Comparison of ENCODE assay signal across 14 mouse cellular contexts in the genomic region with DNA sequence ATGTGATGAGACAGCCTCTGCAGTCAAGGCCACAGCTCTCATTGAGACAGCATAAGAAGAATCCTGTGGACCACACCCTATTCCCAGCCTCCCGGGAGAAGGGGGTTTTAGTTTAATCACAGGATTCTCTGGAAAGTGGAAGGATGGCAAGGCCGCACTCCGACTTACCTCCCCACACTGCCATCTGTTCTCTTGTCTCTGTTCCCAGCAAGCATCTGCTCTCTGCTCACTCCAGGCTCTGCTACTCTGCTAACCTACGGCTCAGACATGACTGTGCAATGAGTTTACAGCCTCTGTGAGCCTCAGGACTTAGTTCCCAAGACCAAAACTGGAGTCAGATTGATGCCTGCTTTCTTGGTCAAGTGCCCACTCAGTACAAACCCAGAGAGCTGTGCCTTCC. TPM values are rescaled to one million over a fixed set of nuclear protein-coding genes. Genes with fewer than 3 reads are reported as not detected.
DNase-seq lines count a peak whose midpoint lies in the region; ATAC-seq and TF ChIP-seq lines count a peak whose summit lies in the region.
"Had no signal": no experiment of that assay in that cellular context is flagged by ENCODE, and none has a peak within 500 bp of the region (broad histone marks: within the 10 kb centered on the region; RNA-seq: fewer than 3 reads in every experiment).

No protein-coding gene starts in this region.

- no peak for TF ChIP-seq CTCF in forebrain, postnatal 0 days (IDR thresholded peaks at IDR 0.05; ENCODE audit: low read depth)

- H3K9ac ChIP-seq in heart, embryonic 12.5 days: no peak overlapping the region
- H3K9ac ChIP-seq in forebrain, postnatal 0 days: no peak overlapping the region
- no peak overlapping the region for H3K9ac ChIP-seq in intestine, embryonic 16.5 days (ENCODE audit: low read depth, low read length)
- H3K9ac ChIP-seq: kidney, embryonic 15.5 days; liver, postnatal 0 days had no signal

- no peak overlapping the region for H3K4me3 ChIP-seq in heart, embryonic 12.5 days
- H3K4me3 ChIP-seq in forebrain, postnatal 0 days (ENCODE audit: low read depth, low read length): no peak overlapping the region
- H3K4me3 ChIP-seq in intestine, embryonic 16.5 days (ENCODE audit: low read length): no peak overlapping the region
- H3K4me3 ChIP-seq: kidney, embryonic 15.5 days had no signal

- H3K36me3 ChIP-seq in heart, embryonic 12.5 days: no peaks in the 10 kb centered on the region
- no peaks in the 10 kb centered on the region for H3K36me3 ChIP-seq in forebrain, postnatal 0 days (ENCODE audit: insufficient read depth)
- H3K36me3 ChIP-seq in intestine, embryonic 16.5 days (ENCODE audit: control insufficient read depth, insufficient read depth, low read length): no peaks in the 10 kb centered on the region
- H3K36me3 ChIP-seq: kidney, embryonic 15.5 days had no signal

- no peak overlapping the region for H3K27ac ChIP-seq in heart, embryonic 12.5 days (ENCODE audit: poor library complexity, severe bottlenecking)
- H3K27ac ChIP-seq in forebrain, postnatal 0 days (ENCODE audit: low read depth, low read length): no peak overlapping the region
- H3K27ac ChIP-seq in intestine, embryonic 16.5 days (ENCODE audit: low read length): no peak overlapping the region
- H3K27ac ChIP-seq: kidney, embryonic 15.5 days; stomach, postnatal 0 days had no signal

- no peak for ATAC-seq in heart, embryonic 12.5 days (ENCODE audit: insufficient number of reproducible peaks, low FRiP score)
- peak; percentile 75 for ATAC-seq in forebrain, postnatal 0 days
- no peak for ATAC-seq in intestine, embryonic 16.5 days
- ATAC-seq: liver, postnatal 0 days had no signal

- no peaks in the 10 kb centered on the region for H3K4me1 ChIP-seq in heart, embryonic 12.5 days (replicated peaks)
- peaks cover 3% of the 10 kb centered on the region; the same call in 1 of the 2 replicates for H3K4me1 ChIP-seq in forebrain, postnatal 0 days (ENCODE audit: insufficient read depth)
- H3K4me1 ChIP-seq in intestine, embryonic 16.5 days (ENCODE audit: control insufficient read depth, insufficient read depth, low read length): no peaks in the 10 kb centered on the region
- H3K4me1 ChIP-seq: kidney, embryonic 15.5 days had no signal

- WGBS in heart, embryonic 12.5 days: 63% methylated on average over 4 of the region's 4 CpGs
- 49% methylated on average over 4 of the region's 4 CpGs for WGBS in forebrain, postnatal 0 days
- 64% methylated on average over 4 of the region's 4 CpGs for WGBS in intestine, embryonic 16.5 days

- no peaks in the 10 kb centered on the region for H3K9me3 ChIP-seq in heart, embryonic 12.5 days (replicated peaks)
- no peaks in the 10 kb centered on the region for H3K9me3 ChIP-seq in forebrain, postnatal 0 days (ENCODE audit: low read length)
- H3K9me3 ChIP-seq in intestine, embryonic 16.5 days (ENCODE audit: control insufficient read depth, low read length): no peaks in the 10 kb centered on the region
- H3K9me3 ChIP-seq: kidney, embryonic 15.5 days had no signal

- DNase-seq in heart, adult 11 months: peak; percentile 82
- peak; percentile 93 for DNase-seq in cerebellum, adult 11-12 months
- no peak for DNase-seq in forebrain, postnatal 0 days
- peak; percentile 42 to 79 for DNase-seq in left cerebral cortex, adult 9 months (ENCODE audit: low spot score in 2 of 2)
- no peak for DNase-seq in urinary bladder, adult 2 months (ENCODE audit: low spot score)
- no peak for DNase-seq in spleen, postnatal 14 days (ENCODE audit: low spot score in 2 of 2)
- DNase-seq: adrenal gland, postnatal 25 days; heart, postnatal 14 days; liver, postnatal 0 days had no signal

- no peaks in the 10 kb centered on the region for H3K27me3 ChIP-seq in heart, embryonic 12.5 days (replicated peaks)
- H3K27me3 ChIP-seq in forebrain, postnatal 0 days (ENCODE audit: insufficient read depth, low read length): no peaks in the 10 kb centered on the region
- no peaks in the 10 kb centered on the region for H3K27me3 ChIP-seq in intestine, embryonic 16.5 days (replicated peaks; ENCODE audit: control insufficient read depth, insufficient read depth, low read length)
- H3K27me3 ChIP-seq: kidney, embryonic 15.5 days had no signal

- H3K4me2 ChIP-seq in heart, embryonic 12.5 days: no peak overlapping the region
- no peak overlapping the region for H3K4me2 ChIP-seq in forebrain, postnatal 0 days (ENCODE audit: low read depth)
- no peak overlapping the region for H3K4me2 ChIP-seq in intestine, embryonic 16.5 days (ENCODE audit: low read depth, low read length)
- H3K4me2 ChIP-seq: kidney, embryonic 15.5 days had no signal

RNA-seq across cellular contexts. Expression of a gene that starts 43.8 kb away (rescaled TPM):
- polyA plus RNA-seq in heart, embryonic 12.5 days (2016; fragmentation: Nextera tagmentation; extraction: Ambion mirVana): 0.54 and 0.64 TPM in 2 replicates
- total RNA-seq in forebrain, postnatal 0 days (2014; rRNA removed): 54.1 and 64.0 TPM in 2 replicates
- polyA plus RNA-seq in forebrain, postnatal 0 days (2015; fragmentation: Nextera tagmentation; extraction: Ambion mirVana): 19.0 and 21.2 TPM in 2 replicates
- polyA plus RNA-seq in intestine, embryonic 16.5 days (2015; fragmentation: Nextera tagmentation; extraction: Ambion mirVana): 0.61 and 0.76 TPM in 2 replicates
- polyA plus RNA-seq in urinary bladder, adult 2 months (2012; rRNA removed): 3.9 and 5.5 TPM in 2 replicates
- total RNA-seq: megakaryocyte-erythroid progenitor cell, adult 5-6 weeks had no signal
- polyA plus RNA-seq: liver, postnatal 0 days had no signal

Comparison
In these comparisons a context has a peak if more than half of its experiments do, and no peak if none do; other contexts are left out.
1. DNase-seq: peak in heart, adult 11 months (single experiment), cerebellum, adult 11-12 months (single experiment) and left cerebral cortex, adult 9 months (2 of 2); none in forebrain, postnatal 0 days (single experiment), urinary bladder, adult 2 months (single experiment) and spleen, postnatal 14 days (0 of 2).